Mouse (Mus musculus) intestine, embryonic 15.5 days (tissue): ENCODE results near the gene Zfp709. TPM values are rescaled to one million over a fixed set of nuclear protein-coding genes. Genes with fewer than 3 reads are reported as not detected.

Source experiments
- ATAC-seq: fragments of 200-750 bp; cut with Nextera tagmentation; 2 replicates; pipeline ENCODE4 v1.8.0; 2017; ENCODE audit warnings: moderate TSS enrichment, moderate library complexity
- H3K27ac ChIP-seq: fragments of 300-500 bp; sonication (generic); 2 replicates; pipeline ENCODE4 v1.5.1; 2015; ENCODE audit warnings: mild to moderate bottlenecking, inconsistent platforms
- H3K27me3 ChIP-seq: fragments of 300-500 bp; sonication (generic); replicated peaks from 2 replicates; pipeline ENCODE4 v1.6.1; 2015; ENCODE audit warnings: inconsistent platforms
- H3K36me3 ChIP-seq: fragments of 300-500 bp; sonication (generic); 2 replicates; pipeline ENCODE4 v1.6.1; 2015; ENCODE audit warnings: inconsistent platforms
- H3K4me1 ChIP-seq: fragments of 300-500 bp; sonication (generic); replicated peaks from 2 replicates; pipeline ENCODE4 v1.6.1; 2015; ENCODE audit warnings: inconsistent platforms
- H3K4me2 ChIP-seq: fragments of 300-500 bp; sonication (generic); replicated peaks from 2 replicates; pipeline ENCODE4 v1.6.1; 2015; ENCODE audit warnings: mild to moderate bottlenecking, inconsistent platforms
- H3K4me3 ChIP-seq: fragments of 300-500 bp; sonication (generic); replicated peaks from 2 replicates; pipeline ENCODE4 v1.5.1; 2015; ENCODE audit warnings: inconsistent platforms
- H3K9ac ChIP-seq: fragments of 300-500 bp; sonication (generic); 2 replicates; pipeline ENCODE4 v1.6.1; 2015; ENCODE audit warnings: inconsistent platforms
- H3K9me3 ChIP-seq: fragments of 300-500 bp; sonication (generic); 2 replicates; pipeline ENCODE4 v1.6.1; 2016; ENCODE audit warnings: inconsistent platforms
- WGBS: fragments of 180-500 bp; shearing (Covaris S2); methylation state at CpG from one replicate; pipeline ENCODE4 v1.1.7; 2015; 5-methylcytosine and 5-hydroxymethylcytosine counted together
- polyA plus RNA-seq: library from polyadenylated mRNA; unstranded; fragments of >200 nt; fragmentation: Nextera tagmentation; extraction: Ambion mirVana; gene quantifications from 2 replicates; pipeline ENCODE4 v1.2.1, GENCODE M21; 2015

Gene Zfp709
- polyA plus RNA-seq, 1 experiment from 2014 or later, result 5.4 TPM

DNA sequence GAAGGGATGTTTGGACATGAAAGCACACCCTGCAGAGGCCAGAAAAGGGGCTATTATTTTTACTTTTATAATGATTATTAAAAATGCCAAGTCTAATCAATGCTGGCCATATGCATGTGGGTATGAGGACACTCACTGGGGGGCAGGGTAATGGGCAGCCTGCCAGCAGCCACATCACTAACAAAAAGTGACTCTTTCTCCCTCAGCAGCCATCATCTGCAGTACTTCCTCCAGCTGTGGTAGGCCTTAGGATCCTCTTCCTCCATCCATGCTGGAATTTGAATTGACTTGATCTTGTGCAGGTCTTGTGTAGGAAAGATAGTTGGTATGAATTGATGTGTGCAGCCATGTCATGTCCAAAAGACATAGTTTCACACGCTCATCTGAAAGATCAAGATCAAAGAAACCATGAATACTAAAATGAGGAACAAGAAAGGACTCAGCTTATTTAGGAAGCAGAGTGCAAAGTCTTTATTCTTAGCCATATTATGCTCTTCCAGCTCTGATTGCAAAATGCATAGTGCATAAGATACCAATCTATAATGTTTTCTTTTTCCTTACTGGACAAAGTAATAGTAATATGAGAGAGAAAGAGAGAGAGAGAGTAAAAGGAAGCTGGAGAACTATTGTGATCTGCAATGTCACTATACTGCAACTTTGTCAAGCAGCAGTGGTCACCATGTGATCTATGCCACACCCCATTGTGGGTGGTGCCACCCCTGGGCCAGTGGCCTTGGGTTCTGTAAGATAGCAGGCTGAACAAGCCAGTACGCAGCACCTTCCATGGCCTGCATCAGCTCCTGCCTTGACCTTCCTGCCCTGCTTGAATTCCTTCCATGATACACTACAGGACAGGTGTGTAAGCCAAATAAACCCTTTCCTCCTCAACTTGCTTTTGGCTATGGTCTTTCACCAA is 58.7 kb downstream of the Zfp709 start:
- 74% methylated on average over 2 of the region's 2 CpGs for WGBS
- Histone ChIP-seq H3K4me3 (no peak overlapping the region), H3K4me1 (no peaks in the 10 kb centered on the region), H3K27ac (no peak overlapping the region), H3K9ac (no peak overlapping the region), H3K4me2 (no peak overlapping the region), H3K36me3 (no peaks in the 10 kb centered on the region), H3K27me3 (no peaks in the 10 kb centered on the region), H3K9me3 (no peaks in the 10 kb centered on the region)
- ATAC-seq, result no peak

DNA sequence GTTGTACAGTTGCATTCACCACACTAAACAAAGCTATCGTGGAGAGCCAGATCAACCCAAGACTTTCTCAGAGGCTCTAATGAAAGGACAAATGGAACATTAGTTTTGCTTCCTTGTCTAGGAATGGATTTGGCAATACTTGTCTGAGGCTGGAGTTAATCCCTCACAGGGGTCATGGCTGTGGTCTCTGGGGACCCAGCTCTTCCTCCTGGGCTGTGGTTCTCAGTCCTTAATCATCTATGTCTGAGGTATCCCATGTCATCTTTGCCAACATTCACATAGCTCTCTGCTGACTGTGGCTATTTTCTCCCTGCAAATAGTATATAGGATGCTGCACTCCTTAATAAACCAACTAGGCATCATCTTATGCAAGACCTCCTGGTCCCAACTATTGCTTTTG is 60.0 kb downstream of the Zfp709 start:
- WGBS, result 79% methylated on average over 1 of the region's 1 CpGs

More for the DNA sequence above, 60.0 kb downstream of the Zfp709 start:
- ATAC-seq, result no peak
- H3K9me3 ChIP-seq, result no peaks in the 10 kb centered on the region
- no peaks in the 10 kb centered on the region for H3K4me1 ChIP-seq
- H3K27me3 ChIP-seq, result no peaks in the 10 kb centered on the region
- no peak overlapping the region for H3K27ac ChIP-seq
- H3K36me3 ChIP-seq, result no peaks in the 10 kb centered on the region
- H3K4me2 ChIP-seq, result no peak overlapping the region
- no peak overlapping the region for H3K9ac ChIP-seq
- no peak overlapping the region for H3K4me3 ChIP-seq

Other genes starting within 250 kb of the Zfp709 start
- gene Unc13a, start 210.3 kb upstream of the Zfp709 start, polyA plus RNA-seq, result 1.3 and 1.5 TPM in 2 replicates
- gene Jak3, start 205.7 kb upstream of the Zfp709 start, polyA plus RNA-seq, result 9.0 and 9.2 TPM in 2 replicates
- 1.2 and 1.9 TPM in 2 replicates for gene Insl3, start 192.8 kb upstream of the Zfp709 start, polyA plus RNA-seq
- 16.0 and 17.0 TPM in 2 replicates for gene B3gnt3, start 180.2 kb upstream of the Zfp709 start, polyA plus RNA-seq
- 5.3 and 7.1 TPM in 2 replicates for gene Fcho1, start 156.3 kb upstream of the Zfp709 start, polyA plus RNA-seq
- gene Zfp882, start 26.6 kb downstream of the Zfp709 start, polyA plus RNA-seq, result 3.8 and 4.4 TPM in 2 replicates
- gene Zfp617, start 26.6 kb downstream of the Zfp709 start, polyA plus RNA-seq, result 18.4 and 20.0 TPM in 2 replicates
- 20.7 and 23.3 TPM in 2 replicates for gene Zfp961, start 69.0 kb downstream of the Zfp709 start, polyA plus RNA-seq
- gene Cyp4f18, start 127.6 kb downstream of the Zfp709 start, polyA plus RNA-seq, result 2.6 and 2.8 TPM in 2 replicates
- gene Olfr372, start 159.2 kb downstream of the Zfp709 start, polyA plus RNA-seq, result not detected in 2 replicates
- gene Olfr373, start 201.2 kb downstream of the Zfp709 start, polyA plus RNA-seq, result 0.05 and 0.09 TPM in 2 replicates
- 0.01 and 0.04 TPM in 2 replicates for gene Olfr374, start 225.0 kb downstream of the Zfp709 start, polyA plus RNA-seq